Mouse (Mus musculus) neutrophil, adult 5-6 weeks (primary cell): ENCODE results near the gene Tdrkh. TPM values are rescaled to one million over a fixed set of nuclear protein-coding genes. Genes with fewer than 3 reads are reported as not detected.
A peak's percentile ranks its signal among the peaks of the same experiment; 100 is the strongest.

Experiments used
- ATAC-seq: fragments of 151-379, 151-347 bp; 2 replicates; pipeline ENCODE4 v1.8.0; 2017; ENCODE audit warnings: mild to moderate bottlenecking, moderate TSS enrichment; ENCODE audit not compliant: insufficient number of reproducible peaks, poor library complexity, low FRiP score, severe bottlenecking; ENCODE audit errors: extremely low read depth
- total RNA-seq: library from RNA; stranded (forward); fragments of 200-1000 nt; gene quantifications from 2 replicates; pipeline ENCODE4 v1.2.3, GENCODE M21; 2017

Gene Tdrkh
- total RNA-seq: 0.58 and 1.1 TPM in 2 replicates

DNA sequence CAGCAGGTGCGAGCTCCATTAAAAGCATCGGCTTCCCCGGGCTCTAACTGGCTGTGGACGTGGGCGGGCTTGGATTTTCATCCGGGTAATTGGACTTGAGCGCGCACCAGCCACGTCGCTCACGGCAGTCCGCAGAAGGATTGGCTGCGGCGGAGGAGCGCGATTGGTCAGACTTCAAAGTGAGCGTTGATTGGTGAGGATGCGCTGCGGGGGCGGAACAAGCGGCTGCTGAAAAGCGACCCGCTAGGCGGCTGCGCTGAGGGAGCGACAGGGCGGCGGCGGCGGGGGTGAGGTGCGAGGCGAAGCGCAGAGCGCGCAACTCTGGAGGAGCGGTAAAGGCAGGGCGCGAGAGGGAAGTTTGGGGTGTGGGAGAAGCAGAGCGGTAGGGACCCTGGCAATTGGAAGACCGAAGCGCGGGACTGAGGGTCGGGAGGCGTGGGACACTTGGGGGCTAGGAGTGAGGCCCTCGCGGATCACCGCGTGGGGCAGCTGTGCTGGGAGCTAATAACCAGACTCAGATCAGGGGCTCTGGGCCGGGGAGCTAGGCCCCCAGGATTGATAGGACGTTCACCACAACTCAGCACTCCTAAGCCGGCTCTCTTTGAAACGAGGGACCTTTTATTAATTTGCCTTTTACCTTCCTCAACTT is at the start of gene Tdrkh:
Tdrkh (plus strand) TSS at position 243 of the 649 bp plus-strand sequence.
- ATAC-seq: peak; percentile 98

DNA sequence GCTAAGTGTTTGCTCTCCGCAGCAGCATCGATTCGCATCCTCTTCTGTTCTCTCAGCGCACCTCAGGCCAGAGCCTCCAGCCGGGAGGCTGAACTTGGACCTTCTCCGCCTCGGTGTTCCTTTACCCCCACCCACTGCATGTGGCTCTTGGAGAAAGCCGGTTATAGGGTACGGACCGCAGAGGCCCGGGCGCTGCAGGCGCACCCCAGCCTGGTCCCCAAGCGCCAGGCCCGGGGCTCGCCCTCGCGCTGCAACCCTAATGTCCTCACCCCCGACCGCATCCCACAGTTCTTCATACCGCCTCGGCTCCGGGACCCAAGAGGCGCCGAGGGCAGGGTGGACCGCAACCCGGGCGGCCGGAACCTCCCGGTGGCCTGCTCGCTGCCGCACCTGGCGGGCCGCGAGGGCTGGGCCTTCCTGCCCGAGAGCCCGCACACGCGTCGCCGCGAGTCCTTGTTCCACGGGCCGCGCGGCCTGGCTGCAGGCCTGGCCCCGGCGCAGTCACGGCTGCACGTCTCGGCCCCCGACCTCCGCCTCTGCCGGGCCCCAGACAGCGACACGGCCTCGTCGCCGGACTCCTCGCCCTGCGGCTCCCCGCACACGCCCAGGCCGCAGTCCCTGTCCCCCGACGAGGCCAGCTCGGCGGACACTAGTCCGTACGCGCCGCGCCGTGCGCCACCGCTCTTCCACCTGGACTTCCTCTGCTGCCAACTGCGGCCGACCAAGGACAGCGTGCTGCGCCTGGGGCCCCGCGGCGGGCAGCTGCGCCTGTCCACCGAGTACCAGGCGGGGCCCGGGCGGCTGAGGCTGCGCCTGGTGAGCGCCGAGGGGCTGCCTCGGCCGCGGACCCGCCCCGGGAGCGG is 49.6 kb upstream of the Tdrkh start:
- no peak for ATAC-seq

DNA sequence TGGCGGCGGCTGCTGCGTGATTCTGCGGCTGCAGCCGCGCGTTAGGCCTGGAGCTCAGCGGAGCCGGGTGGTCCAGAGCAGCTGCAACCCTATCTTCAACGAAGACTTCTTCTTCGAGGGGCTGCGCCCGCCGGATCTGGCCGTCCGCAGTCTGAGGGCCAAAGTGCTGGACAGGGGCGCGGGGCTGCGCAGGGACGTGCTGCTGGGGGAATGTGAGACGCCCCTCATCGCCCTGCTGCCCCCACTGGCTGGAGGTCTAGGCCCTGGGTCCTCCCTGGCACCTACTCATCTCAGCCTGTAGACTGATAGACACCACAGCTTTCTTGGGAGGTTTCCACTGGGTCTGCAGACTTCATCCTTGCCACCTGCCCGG is 48.9 kb upstream of the Tdrkh start:
- no peak for ATAC-seq

DNA sequence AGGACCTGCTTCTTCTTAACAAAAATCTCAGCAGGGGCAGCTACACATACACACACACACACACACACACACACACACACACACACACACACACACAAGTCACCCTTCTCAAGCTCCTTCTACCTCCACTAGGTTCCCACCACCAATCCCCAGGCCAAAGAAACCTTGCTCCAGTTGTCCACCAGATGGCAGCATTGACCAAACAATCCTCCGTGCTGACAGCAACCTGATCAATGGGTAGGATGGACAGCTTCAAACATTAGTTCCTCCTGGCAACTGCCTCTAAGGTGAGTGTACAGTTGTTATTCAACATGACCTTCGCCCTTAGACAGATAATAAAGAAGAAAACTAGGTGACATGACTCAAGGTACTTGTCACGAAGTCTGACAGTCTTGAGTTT is 46.3 kb upstream of the Tdrkh start:
- no peak for ATAC-seq

DNA sequence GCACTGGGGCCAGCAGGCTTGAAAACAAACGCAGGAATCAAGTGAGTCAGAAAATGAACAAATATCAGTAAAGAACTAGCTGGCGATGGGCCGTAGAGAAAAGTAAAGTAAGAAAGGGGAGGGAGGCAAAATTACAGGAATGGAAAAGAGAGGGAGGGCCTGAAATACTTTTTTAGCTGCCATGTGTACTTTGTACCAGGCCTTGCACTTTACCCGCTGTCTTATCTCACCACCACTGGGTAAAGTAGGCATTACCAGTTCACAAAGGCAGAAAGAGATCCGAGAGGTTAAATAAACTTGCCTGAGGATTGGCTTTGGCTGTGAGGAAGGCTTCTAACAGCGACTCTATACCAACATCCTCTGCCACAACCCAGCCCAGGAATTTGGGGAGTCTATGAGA is 45.6 kb upstream of the Tdrkh start:
- ATAC-seq: no peak

DNA sequence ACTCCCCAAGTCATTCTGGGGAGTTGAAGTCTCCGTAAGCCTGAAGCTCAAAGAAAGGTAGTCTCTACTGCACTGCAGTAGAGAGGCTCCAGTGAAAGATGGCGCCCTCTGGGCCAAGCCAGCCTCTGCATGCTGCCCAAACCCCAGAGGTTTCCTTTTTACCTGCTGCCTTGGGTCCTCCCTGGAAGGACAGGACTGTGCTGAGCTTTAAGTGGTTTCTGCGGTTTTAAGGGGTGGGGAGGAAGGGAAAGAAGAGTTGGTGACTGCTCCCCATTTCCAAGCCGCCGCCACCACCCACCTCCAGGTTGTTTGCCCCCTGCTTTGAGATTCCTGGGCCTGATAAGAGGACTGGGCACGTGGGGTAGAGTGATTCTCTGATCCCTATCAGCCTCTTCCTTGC is 44.4 kb upstream of the Tdrkh start:
- ATAC-seq: no peak

DNA sequence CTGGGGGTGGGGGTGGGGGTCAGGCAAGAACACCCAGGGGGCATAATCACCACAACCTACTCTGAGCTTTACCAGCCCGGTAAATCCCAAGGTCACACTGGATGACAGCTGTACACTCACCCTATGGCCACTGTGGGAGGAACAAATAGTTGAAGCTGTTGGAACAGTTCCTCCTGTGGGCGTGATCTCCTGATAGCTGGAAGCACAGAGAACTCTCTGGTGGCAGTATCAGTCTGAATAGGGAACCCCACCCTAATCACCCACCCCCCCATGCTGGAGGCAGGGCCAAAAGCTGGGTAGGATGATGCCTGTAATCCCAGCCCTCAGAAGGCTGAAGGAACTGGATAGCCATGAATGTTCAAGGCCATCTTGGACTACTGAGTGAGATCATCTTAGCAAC is 43.4 kb upstream of the Tdrkh start:
- ATAC-seq: no peak

DNA sequence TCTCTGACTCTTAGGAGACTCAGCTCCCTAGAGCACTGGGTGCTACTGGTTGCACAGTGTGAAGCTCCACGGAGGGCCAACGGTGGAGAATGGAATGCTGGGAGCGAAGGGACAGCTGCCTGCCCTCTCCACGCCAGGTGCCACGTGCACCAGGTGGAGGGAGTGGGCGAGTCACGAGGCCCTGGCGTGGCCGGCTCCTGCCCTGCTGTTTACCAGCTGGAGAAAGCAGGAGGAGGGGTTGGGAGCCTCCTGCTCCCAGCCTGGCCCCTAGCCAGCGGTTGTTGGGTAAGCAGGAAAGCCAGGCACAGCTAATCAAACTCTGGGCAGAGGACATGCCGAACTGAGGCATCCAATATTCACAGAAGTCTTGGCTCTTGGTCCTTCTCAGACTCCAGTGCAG is 41.4 kb upstream of the Tdrkh start:
- ATAC-seq: no peak

- ATAC-seq: no peak
These were observed 41.0 kb upstream of the Tdrkh start for GRCm38 (mm10) chr3:94372038-94372437.

DNA sequence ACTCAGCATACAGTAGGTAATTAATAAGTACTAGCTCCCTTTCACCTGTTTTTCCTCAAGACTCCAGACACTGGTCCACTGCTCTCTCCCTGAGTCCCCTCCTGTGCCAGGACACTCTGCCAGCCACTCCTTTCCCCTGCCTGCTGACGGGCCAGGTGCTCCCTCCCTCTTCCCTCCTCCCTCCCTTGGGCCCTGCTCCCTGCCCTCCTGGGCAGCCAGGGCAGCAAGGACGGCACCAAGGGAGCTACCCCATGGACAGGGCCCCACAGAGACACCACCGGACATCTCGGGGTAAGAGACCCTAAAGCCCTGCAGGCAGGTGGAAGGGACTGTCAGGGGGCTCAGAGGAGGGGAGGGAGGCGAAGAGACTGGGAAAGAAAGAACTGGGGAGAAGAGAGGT is 40.4 kb upstream of the Tdrkh start, which contains the start of gene Rorc:
Rorc (plus strand) TSS at position 154 of the 400 bp plus-strand sequence.
- ATAC-seq: no peak

DNA sequence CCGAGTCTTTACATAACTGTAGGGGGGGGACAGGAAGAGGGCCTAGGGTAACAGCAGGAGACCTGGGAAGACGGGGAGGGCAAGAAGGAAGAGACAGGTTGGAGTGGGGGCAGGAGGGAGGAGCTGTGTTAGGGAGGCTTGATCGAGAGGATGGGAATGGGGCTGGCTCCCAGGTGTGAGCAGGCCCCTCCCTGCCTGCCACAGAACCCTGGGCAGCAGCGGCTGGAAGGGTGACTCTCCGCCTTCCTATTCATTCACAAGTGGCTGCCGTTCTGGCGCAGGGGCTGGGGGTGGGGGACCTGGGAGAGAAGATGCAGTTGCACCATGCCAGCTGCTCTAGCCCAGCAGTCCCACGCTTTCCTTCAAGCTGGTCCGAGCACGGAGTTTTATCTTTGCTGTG is 40.0 kb upstream of the Tdrkh start:
- no peak for ATAC-seq

DNA sequence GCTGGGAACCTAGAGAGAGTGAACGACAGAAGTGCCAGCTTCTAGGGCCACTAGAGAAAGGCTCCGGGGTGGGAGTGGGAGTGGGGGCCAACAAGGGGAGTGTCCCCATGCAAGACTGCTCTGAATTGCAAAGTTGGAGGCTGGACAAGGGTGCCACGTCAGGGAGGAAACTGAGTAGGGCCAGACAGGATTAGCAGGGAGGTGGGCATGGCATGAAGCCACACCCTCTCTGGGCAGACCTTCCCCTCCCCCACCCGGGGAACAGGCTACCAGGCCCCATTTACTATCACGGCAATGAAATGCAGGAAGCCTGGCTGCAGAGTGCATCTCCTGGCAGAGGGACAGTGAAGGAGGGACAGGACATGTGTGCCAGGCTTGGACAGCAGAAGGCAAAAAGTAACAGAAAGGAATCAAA is 39.5 kb upstream of the Tdrkh start:
- no peak for ATAC-seq

DNA sequence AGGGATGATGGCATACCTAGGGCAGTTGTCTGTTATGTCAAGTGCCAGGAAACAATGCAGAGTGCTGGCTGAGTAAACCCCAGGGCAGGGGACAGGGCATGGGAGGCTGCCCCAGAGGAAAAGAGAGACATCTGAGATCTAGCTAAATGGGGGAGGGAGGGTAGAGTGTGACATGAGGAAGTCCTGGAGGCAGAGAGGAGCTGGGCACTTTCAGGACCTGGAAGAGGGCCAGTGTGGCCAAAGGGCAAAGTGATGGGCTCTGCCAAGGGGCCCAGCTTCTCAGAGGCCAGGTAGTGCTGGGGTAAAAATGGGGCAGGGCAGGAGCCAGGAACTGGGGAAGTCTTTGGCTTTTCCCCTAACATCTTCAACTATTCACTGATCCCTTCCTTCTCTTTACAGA is 38.4 kb upstream of the Tdrkh start:
- ATAC-seq: no peak

- ATAC-seq: no peak
These were observed 37.9 kb upstream of the Tdrkh start for GRCm38 (mm10) chr3:94375146-94375545.

- no peak for ATAC-seq
These were observed 37.2 kb upstream of the Tdrkh start for GRCm38 (mm10) chr3:94375861-94376260.

- no peak for ATAC-seq
These were observed 35.8 kb upstream of the Tdrkh start for GRCm38 (mm10) chr3:94377028-94377923.

DNA sequence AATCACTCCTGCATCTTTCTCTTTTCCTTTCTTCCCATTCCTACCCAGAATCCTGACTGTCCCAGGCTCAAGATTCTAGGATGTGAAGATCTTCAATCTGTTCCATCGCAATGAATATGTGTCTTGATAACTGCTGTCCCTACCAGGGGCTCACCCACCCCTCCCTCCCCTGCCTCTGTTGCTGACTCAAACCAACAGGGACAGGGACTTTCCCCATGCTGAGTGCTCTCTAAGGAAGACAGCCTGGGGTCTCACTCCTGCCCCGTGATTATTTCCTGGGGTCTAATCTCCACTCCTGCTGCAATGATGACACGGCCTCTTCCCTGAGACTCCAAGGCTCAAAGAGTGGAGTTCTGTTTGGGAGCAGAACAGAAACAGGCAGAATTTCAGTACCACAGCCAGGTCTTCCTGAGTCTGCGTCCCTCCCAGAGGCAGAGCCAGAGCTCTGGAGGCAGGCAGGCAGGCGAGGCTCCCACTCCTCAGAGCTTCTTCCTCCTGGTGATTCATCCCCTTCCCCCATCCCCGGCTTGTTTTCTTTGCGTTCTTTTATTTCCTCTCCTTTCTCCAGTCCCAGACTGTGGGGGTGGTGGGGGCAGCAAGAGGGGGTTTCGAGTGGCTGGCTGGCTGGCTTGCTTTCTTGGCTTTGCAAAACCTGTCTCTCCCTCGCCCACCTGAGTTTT is 33.1 kb upstream of the Tdrkh start:
- ATAC-seq: no peak

DNA sequence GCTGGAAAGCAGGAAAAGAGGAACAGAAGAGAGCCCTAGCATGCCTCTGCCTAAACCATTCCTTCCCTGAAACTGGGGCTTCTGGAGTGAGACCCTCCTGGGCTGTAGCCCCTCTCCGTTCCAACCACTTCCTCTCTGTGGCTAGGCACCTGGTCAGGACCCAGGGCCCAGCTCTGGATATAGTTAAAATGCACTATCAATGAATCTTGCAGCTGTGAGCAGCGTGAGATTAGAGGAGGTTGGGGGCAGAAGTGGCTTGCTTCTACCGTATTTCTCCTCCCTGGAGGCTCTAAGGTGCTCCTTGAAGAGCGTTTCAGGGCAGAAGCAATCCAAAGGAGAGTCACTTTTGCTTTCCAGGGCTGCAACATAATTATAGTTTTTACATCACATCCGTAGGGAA is 30.8 kb upstream of the Tdrkh start:
- no peak for ATAC-seq

DNA sequence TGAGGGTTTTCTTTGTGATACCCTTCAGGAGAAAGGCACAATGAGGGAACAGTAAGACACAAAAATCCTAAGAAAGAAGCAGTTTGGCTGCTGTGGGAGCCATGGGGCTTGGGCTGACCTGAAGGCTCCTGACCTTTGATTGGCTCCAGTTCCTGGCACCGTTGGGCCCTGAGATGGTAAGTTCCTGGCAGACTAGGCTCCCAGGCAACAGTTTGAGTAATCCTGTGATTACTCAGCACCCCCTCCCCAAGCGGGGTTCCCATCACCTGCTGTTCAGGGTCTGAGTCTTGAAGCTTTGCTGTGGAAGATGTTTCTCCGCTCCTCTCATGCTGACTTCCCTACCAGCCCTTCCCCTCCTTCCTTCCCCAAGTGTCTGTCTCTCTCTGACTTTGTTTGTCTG is 29.6 kb upstream of the Tdrkh start:
- ATAC-seq: no peak
